Mouse (Mus musculus) C2C12 (cell line): ENCODE data around the gene Wdr63.

ENCODE experiments used
- CEBPB ChIP-seq: IDR thresholded peaks from one replicate; pipeline ENCODE4 v1.6.1; 2011; ENCODE audit warnings: low read depth, mild to moderate bottlenecking, control low read depth, moderate library complexity
- CTCF ChIP-seq: IDR thresholded peaks from one replicate; pipeline ENCODE4 v1.5.1; 2011; ENCODE audit not compliant: control insufficient read depth, insufficient read depth, insufficient read length
- FOSL1 ChIP-seq: IDR thresholded peaks from one replicate; pipeline ENCODE4 v1.8.0; 2011; ENCODE audit warnings: mild to moderate bottlenecking, low read length; ENCODE audit not compliant: poor library complexity, insufficient read depth, severe bottlenecking
- MAX ChIP-seq: IDR thresholded peaks from one replicate; pipeline ENCODE4 v1.6.1; 2011; ENCODE audit warnings: mild to moderate bottlenecking, control low read depth
- MYOD1 ChIP-seq: IDR thresholded peaks from one replicate; pipeline ENCODE4 v1.6.1; 2011; ENCODE audit warnings: low read depth; ENCODE audit not compliant: control insufficient read depth, insufficient read length
- MYOG ChIP-seq: IDR thresholded peaks from one replicate; pipeline ENCODE4 v1.6.1; 2011; ENCODE audit not compliant: control insufficient read depth, insufficient read length; ENCODE audit errors: extremely low read depth
- USF1 ChIP-seq: IDR thresholded peaks from one replicate; pipeline ENCODE4 v1.6.1; 2011; ENCODE audit warnings: low read depth, mild to moderate bottlenecking, control low read depth, moderate library complexity

- TF ChIP-seq CTCF (no peak), MYOG (no peak), MAX (no peak), USF1 (no peak), CEBPB (no peak), FOSL1 (no peak), MYOD1 (no peak)
These were observed 647 bp downstream of the Wdr63 start for GRCm38 (mm10) chr3:146107116-146107849.
